Mouse (Mus musculus): ENCODE measurements around the gene Unc93b1.

Unc93b1 gene

DNA sequence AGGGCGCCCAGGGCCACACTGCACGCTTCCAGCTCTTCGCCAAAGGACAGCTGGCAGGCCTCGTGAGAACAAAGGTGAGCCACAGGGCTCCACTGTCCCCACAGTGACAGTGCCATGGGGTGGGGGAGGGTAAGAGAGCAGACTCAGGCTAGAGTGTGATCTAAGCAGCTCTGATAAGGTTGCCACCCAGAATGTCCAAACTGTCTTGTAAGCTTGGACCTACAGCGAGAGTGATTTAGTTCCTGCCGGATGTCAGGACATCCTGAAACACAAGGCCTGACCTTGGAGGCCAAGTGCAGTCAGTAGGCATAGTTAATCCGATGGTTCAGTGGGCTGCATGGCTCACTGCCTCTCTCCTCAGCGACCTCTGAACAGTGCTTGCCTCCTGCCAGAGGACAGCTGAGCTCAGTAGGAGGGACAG, 50.3 kb downstream of the Unc93b1 start:
- no peak for DNase-seq (ENCODE audit: low spot score)

DNA sequence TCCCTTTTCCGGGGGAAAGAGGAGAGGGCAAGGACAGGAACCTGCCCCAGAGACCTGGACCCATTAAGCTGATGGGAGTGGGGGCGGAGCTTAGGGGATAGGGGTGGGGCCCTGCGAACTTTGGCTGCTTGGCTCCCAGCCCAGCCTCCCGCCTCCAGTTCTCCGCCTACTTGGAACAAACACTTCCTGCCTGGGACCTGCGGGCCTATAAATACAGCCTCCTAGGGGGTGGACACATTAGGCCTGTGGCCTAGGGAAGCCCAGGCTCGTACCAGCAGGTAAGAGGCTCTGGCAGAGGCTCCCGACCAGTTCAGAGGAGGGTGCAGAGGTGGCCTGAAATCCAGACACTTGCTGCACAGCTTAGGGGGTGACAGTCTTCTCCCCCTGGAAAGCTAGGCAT, 51.3 kb downstream of the Unc93b1 start, which contains the start of gene Acy3:
Gene Acy3 (plus strand): TSS at position 237 of the 400 bp plus-strand sequence.
- peak; percentile 60 for DNase-seq (ENCODE audit: low spot score)

DNA sequence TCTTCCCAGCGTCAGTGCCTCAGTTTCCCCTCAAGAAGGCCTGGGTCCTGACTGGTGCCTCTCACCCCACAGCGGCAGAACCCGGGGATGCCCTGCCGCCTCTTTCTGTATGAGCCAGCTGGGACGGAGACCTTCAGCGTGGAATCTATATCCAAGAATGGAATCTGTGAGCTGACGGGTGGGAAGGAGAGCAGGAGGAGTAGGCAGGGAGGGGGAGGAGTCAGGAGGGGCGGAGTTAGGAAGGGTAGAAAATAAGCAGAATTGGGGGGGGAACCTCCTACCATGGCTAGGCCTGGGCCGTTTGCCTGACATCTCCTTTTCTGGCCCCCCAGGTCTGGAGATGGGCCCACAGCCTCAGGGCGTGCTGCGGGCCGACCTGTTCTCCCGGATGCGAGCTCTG, 53.1 kb downstream of the Unc93b1 start:
- no peak for DNase-seq (ENCODE audit: low spot score)

DNA sequence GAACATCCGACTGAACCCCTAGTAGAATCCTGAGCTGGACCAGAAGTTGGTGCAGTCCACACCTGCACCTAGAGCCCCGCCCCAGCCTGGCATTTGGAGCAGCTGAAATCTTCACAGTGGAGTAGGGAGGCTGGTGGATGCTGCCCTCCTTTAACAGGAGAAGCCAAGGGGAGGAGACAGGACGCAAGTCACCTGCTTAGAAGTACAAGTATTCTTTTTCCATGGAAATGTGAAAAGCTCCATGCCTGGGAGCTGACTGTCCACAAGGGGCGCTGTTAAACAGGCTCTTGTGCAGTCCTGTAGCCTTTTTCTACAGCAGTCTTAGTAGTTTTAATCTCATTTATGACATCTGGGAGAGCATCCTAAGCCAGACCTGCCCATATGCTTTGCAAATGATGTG, 53.8 kb downstream of the Unc93b1 start:
- no peak for DNase-seq (ENCODE audit: low spot score)

DNA sequence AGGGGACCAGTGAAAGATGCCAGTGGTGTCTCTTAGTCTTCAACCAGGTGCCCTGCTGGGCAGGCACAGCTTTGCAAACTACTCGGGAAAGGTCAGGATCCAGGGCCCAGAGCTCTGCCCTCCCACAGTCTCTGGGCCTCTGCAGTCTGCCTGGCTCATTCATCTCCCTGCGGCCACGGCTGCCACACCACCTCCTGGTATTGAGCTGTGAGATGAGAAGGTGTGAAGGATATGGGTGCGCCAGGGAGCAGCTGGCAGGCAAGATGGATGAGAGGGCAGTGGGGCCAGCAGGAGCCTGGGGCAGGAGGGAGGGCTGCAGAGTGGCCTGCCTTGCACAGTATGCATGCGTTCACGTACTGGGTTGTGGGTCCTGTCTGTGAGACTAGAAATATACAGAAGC, 55.8 kb downstream of the Unc93b1 start:
- DNase-seq (ENCODE audit: low spot score): no peak

DNA sequence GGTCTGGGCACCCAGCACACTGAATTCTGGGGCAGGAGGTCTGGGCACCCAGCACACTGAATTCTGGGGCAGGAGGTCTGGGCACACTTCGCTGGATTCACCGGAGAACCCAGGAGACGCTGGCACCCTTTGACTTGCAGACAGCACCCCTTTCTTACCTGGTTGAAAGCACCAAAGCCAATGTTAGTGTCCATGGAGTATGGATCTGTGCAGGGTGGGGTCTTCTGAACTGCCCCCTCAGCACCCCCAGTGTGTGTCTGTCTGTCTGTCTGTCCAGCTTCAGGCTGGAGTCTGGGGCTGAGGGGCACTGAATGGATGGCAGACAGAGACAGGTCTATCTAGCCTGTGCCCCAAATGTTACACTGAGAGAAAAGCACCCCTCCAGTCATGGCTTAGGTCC, 56.6 kb downstream of the Unc93b1 start:
- DNase-seq (ENCODE audit: low spot score): no peak

DNA sequence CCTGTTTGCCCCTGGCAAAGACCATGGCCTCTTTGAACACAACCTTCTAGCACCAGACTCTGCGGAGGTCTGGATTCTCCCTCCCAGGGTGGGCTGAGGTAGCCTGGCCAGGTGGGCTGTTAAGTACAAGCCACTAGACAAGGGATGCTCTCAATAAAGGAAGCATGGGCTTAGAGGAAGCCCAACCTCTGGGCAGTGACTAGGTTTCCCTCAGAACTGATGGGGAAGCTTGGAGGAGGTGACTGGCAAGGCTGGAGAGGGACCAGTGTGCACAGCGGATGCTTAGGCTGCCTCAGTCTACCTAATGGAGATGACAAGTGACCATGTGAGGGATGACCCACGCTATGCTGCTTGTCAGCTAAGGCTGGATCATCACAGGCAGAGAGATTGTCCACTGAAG, 57.0 kb downstream of the Unc93b1 start:
- DNase-seq (ENCODE audit: low spot score): no peak

DNA sequence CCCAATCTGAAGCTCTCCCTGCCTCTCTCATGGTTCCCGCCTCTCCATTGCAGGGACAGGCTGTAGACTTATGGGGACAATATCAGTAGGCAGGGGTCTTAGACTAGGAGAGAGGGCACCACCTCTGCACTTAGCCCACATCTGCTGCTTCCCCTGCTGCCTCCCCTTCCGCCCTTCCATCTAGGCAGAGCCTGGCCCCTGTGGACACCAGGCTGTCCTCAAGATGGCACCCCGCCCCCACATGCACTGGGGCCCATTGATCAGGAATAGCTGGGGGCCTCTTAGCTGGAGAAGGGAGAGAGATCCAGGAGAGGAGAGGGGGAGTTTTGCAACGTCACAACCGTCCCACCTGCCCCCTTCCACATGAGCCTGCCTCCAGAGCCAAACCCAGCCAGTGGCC, 57.4 kb downstream of the Unc93b1 start, which contains the start of gene Tbx10:
Gene Tbx10 (plus strand): TSS at position 337 of the 400 bp plus-strand sequence.
- no peak for DNase-seq (ENCODE audit: low spot score)

DNA sequence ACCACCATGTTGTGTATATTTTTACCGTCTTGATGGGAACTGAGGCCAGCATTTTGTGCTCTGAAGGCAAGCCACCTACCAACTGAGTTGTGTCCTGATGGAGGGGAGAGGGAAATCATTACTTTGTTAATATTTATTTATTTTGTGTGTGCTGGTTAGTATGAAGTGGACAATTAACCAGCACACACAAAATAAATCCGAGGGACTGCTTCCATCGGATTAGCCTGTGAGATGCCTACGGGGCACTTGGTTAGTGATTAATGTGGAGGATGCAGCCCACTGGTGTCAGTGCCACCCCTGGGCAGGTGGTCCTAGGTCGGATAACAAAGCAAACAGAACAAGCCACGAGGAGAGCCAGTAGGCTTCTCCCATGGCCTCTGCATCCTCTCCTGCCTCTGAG, 59.9 kb downstream of the Unc93b1 start:
- no peak for DNase-seq (ENCODE audit: low spot score)

DNA sequence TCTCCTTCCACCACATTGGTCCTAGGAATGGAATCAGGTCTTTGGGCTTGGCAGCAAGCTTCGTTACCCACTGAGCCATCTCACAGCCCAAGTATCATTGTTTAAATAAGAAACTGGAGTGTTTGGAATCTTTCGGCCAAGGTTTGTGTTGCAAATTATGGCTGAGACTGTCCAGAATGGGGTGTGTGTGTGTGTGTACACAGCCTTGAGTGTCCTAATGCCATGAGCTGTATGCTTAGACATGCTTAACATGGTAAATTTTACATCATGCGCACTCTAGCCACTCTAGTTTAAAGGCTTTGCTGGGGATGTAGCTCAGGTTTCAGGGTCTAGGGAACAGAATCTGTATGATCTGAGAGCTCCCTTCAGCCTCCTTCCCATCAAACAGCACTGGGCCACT, 60.5 kb downstream of the Unc93b1 start:
- no peak for DNase-seq (ENCODE audit: low spot score)

DNA sequence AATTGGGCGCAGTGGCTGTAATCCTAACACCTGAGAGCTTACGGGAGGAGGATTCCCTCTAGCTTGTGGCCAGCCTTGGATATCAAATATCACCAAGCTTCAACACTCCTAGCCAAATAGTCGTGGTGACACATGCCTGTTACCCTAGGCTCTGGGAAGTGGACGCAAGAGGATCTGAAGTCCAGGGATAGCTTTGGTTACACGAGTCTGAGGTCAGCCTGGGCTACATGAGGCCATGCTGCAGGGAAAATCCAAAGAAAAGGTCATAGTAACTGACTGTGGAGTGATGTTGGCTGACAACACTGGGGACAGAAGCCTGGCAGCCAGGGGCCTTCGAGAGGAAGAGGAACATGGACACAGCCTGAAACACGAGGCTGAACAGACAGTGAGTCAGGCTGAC, 61.1 kb downstream of the Unc93b1 start:
- no peak for DNase-seq (ENCODE audit: low spot score)

DNA sequence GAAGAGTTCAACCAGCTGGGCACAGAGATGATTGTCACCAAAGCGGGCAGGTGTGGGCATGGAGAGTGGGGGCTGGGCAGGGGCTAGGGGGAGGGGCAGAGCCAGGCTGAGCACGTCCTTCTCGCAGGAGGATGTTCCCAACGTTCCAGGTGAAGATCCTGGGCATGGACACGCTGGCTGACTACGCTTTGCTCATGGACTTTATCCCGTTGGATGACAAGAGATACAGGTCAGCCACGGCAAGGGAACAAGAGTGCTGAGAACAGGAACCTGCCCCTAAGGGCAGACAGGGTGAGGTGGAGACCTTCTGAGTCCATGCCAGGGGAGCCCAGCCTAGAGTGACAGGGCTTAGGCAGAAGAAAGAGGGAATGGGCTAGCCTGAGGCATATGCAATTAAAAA, 61.8 kb downstream of the Unc93b1 start:
- DNase-seq (ENCODE audit: low spot score): no peak

DNA sequence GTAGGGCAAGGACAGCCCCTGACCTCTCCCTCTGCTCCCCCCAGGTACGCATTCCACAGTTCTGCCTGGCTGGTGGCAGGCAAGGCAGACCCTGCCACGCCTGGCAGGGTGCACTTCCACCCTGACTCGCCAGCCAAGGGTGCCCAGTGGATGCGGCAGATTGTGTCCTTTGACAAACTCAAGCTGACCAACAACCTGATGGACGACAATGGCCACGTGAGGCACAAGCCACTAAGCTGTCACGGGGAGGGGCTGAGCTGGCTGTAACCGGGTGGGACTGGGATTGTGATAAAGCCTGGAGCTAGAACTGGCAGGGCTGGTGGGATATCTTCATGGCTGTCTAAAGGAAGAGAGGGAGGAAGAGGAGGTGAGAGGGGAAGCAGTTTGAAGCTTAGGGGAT, 62.2 kb downstream of the Unc93b1 start:
- DNase-seq (ENCODE audit: low spot score): no peak

DNA sequence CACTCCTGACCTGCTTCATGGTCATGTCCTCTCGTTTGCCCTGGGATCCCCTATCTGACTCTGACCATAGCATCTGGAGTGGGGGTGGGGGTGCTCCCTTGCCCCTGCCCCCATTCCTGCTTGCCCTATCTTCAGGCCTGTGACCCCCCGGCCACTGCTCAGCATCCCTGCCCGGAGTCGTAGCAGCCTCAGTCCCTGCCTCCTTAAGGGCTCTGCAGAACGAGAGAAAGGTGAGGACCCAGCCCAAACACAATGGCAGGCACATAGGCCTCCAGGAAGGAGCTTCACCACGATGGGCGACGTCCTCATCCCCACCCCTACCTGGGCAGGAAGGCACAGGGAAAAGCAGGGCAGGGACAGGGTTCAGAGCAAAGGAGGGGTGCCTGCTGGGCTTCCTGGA, 63.3 kb downstream of the Unc93b1 start:
- no peak for DNase-seq (ENCODE audit: low spot score)

All from urinary bladder, postnatal 25 days (tissue).